Mouse (Mus musculus) heart, postnatal 0 days (tissue): ENCODE measurements around the gene Zfp652. TPM values are rescaled to one million over a fixed set of nuclear protein-coding genes. Genes with fewer than 3 reads are reported as not detected.

ENCODE experiments used
- ATAC-seq: fragments of 200-750 bp; cut with Nextera tagmentation; 2 replicates; pipeline ENCODE4 v1.8.0; 2017; ENCODE audit warnings: low read depth, moderate number of reproducible peaks, moderate library complexity; ENCODE audit not compliant: insufficient read depth
- DNase-seq: peaks from one replicate; pipeline ENCODE4 v3.0.0-alpha.2; 2016; ENCODE audit warnings: low spot score
- H3K27ac ChIP-seq: fragments of 300-500 bp; sonication (generic); 2 replicates; pipeline ENCODE4 v1.5.1; 2014; ENCODE audit warnings: low read depth, mild to moderate bottlenecking
- H3K27me3 ChIP-seq: fragments of 300-500 bp; sonication (generic); 2 replicates; pipeline ENCODE4 v1.6.1; 2014; ENCODE audit warnings: low read length, mixed read lengths; ENCODE audit not compliant: control insufficient read depth, insufficient read depth
- H3K36me3 ChIP-seq: fragments of 300-500 bp; sonication (generic); replicated peaks from 2 replicates; pipeline ENCODE4 v1.6.1; 2014; ENCODE audit warnings: low read length, mixed read lengths; ENCODE audit not compliant: control insufficient read depth, insufficient read depth
- H3K4me1 ChIP-seq: fragments of 300-500 bp; sonication (generic); 2 replicates; pipeline ENCODE4 v1.6.1; 2014; ENCODE audit warnings: antibody characterized with exemption; ENCODE audit not compliant: control insufficient read depth, insufficient read depth
- H3K4me2 ChIP-seq: fragments of 300-500 bp; sonication (generic); 2 replicates; pipeline ENCODE4 v1.6.1; 2014; ENCODE audit warnings: low read depth, mild to moderate bottlenecking, low read length, moderate library complexity
- H3K4me3 ChIP-seq: fragments of 300-500 bp; sonication (generic); 2 replicates; pipeline ENCODE4 v1.5.1; 2014; ENCODE audit warnings: low read depth, low read length
- H3K9ac ChIP-seq: fragments of 300-500 bp; sonication (generic); replicated peaks from 2 replicates; pipeline ENCODE4 v1.6.1; 2014; ENCODE audit warnings: low read depth, low read length, mixed read lengths
- H3K9me3 ChIP-seq: fragments of 300-500 bp; sonication (generic); replicated peaks from 2 replicates; pipeline ENCODE4 v1.6.1; 2016; ENCODE audit warnings: low read length; ENCODE audit not compliant: control insufficient read depth
- CTCF ChIP-seq: IDR thresholded peaks from 2 replicates; pipeline ENCODE4 v1.5.1; 2016; ENCODE audit warnings: antibody characterized with exemption, control low read depth, low read depth
- EP300 ChIP-seq: IDR thresholded peaks from 2 replicates; pipeline ENCODE4 v1.6.1; 2016; ENCODE audit warnings: antibody characterized with exemption, low read depth
- WGBS: fragments of 180-500 bp; shearing (Covaris S2); extraction: QIAGEN DNeasy Blood & Tissue Kit; methylation state at CpG from one replicate; pipeline ENCODE4 v1.1.7; 2014; 5-methylcytosine and 5-hydroxymethylcytosine counted together
- polyA plus RNA-seq: library from polyadenylated mRNA; unstranded; fragments of >200 nt; fragmentation: Nextera tagmentation; extraction: Ambion mirVana; gene quantifications from 2 replicates; pipeline ENCODE4 v1.2.1, GENCODE M21; 2015
- total RNA-seq: library from RNA; depleted of rRNA; stranded (reverse); fragments of >200 nt; gene quantifications from 2 replicates; pipeline ENCODE4 v1.2.3, GENCODE M21; 2014; ENCODE audit warnings: low replicate concordance

Zfp652 gene
- total and polyA plus RNA-seq, 2 experiments from 2014 or later: 9.9 to 13.6 TPM

GRCm38 (mm10) chr11:95687084-95687656 is 25.3 kb upstream of the Zfp652 start:
- Histone ChIP-seq H3K36me3 (no peaks in the 10 kb centered on the region), H3K4me3 (no peak overlapping the region), H3K4me2 (no peak overlapping the region), H3K27ac (no peak overlapping the region), H3K9ac (no peak overlapping the region), H3K4me1 (peaks cover 13% of the 10 kb centered on the region), H3K9me3 (no peaks in the 10 kb centered on the region), H3K27me3 (no peaks in the 10 kb centered on the region)
- TF ChIP-seq EP300 (no peak), CTCF (peak; percentile 32)
- DNase-seq: no peak
- 40% methylated on average over 11 of the region's 11 CpGs for WGBS
- ATAC-seq: no peak

GRCm38 (mm10) chr11:95688515-95688914 is 24.0 kb upstream of the Zfp652 start:
- H3K27ac ChIP-seq: peak overlapping the region; percentile 78
- H3K27me3 ChIP-seq: no peaks in the 10 kb centered on the region
- H3K9ac ChIP-seq: peak overlapping the region; percentile 22; the same call in 1 of the 2 replicates
- peak; percentile 72 for DNase-seq
- H3K4me3 ChIP-seq: no peak overlapping the region
- H3K4me2 ChIP-seq: peak overlapping the region; percentile 43
- H3K9me3 ChIP-seq: no peaks in the 10 kb centered on the region
- WGBS: 31% methylated on average over 6 of the region's 6 CpGs
- ATAC-seq: peak; percentile 53; the same call in 1 of the 2 replicates
- H3K4me1 ChIP-seq: peaks cover 13% of the 10 kb centered on the region
- no peak for TF ChIP-seq EP300
- no peak for TF ChIP-seq CTCF
- H3K36me3 ChIP-seq: no peaks in the 10 kb centered on the region

- TF ChIP-seq EP300: no peak
- TF ChIP-seq CTCF: no peak
- WGBS: 11% methylated on average over 7 of the region's 7 CpGs
- DNase-seq (peak; percentile 34), ATAC-seq (peak; percentile 59)
- Histone ChIP-seq H3K4me3 (no peak overlapping the region), H3K4me1 (peaks cover 13% of the 10 kb centered on the region), H3K27ac (peak overlapping the region; percentile 78), H3K36me3 (no peaks in the 10 kb centered on the region), H3K9me3 (no peaks in the 10 kb centered on the region), H3K27me3 (no peaks in the 10 kb centered on the region), H3K4me2 (peak overlapping the region; percentile 43), H3K9ac (no peak overlapping the region; the same call in 1 of the 2 replicates)
These were observed 23.5 kb upstream of the Zfp652 start for GRCm38 (mm10) chr11:95688981-95689380.

GRCm38 (mm10) chr11:95689544-95689943 is 22.9 kb upstream of the Zfp652 start:
- Histone ChIP-seq H3K9ac (no peak overlapping the region), H3K27me3 (no peaks in the 10 kb centered on the region), H3K27ac (peak overlapping the region; percentile 78), H3K4me2 (no peak overlapping the region), H3K4me1 (peaks cover 13% of the 10 kb centered on the region), H3K4me3 (no peak overlapping the region), H3K9me3 (no peaks in the 10 kb centered on the region), H3K36me3 (no peaks in the 10 kb centered on the region)
- ATAC-seq: no peak
- TF ChIP-seq CTCF (no peak), EP300 (no peak)
- no peak for DNase-seq
- WGBS: 52% methylated on average over 3 of the region's 3 CpGs

GRCm38 (mm10) chr11:95698541-95698940 is 13.9 kb upstream of the Zfp652 start:
- no peak for TF ChIP-seq EP300
- TF ChIP-seq CTCF: no peak

More at GRCm38 (mm10) chr11:95698541-95698940, 13.9 kb upstream of the Zfp652 start:
- H3K4me3 ChIP-seq: no peak overlapping the region
- WGBS: 73% methylated on average over 5 of the region's 5 CpGs
- DNase-seq: no peak
- H3K27me3 ChIP-seq: no peaks in the 10 kb centered on the region
- no peaks in the 10 kb centered on the region for H3K4me1 ChIP-seq
- H3K36me3 ChIP-seq: no peaks in the 10 kb centered on the region
- no peak for ATAC-seq
- H3K9ac ChIP-seq: no peak overlapping the region
- H3K4me2 ChIP-seq: no peak overlapping the region
- no peak overlapping the region for H3K27ac ChIP-seq
- no peaks in the 10 kb centered on the region for H3K9me3 ChIP-seq
